Mouse (Mus musculus): ENCODE results near the gene Pgam5. TPM values are rescaled to one million over a fixed set of nuclear protein-coding genes. Genes with fewer than 3 reads are reported as not detected.

Pgam5 gene
- 35.4 TPM for polyA plus RNA-seq (2012; fragmentation: generic; extraction: Trizol)

DNA sequence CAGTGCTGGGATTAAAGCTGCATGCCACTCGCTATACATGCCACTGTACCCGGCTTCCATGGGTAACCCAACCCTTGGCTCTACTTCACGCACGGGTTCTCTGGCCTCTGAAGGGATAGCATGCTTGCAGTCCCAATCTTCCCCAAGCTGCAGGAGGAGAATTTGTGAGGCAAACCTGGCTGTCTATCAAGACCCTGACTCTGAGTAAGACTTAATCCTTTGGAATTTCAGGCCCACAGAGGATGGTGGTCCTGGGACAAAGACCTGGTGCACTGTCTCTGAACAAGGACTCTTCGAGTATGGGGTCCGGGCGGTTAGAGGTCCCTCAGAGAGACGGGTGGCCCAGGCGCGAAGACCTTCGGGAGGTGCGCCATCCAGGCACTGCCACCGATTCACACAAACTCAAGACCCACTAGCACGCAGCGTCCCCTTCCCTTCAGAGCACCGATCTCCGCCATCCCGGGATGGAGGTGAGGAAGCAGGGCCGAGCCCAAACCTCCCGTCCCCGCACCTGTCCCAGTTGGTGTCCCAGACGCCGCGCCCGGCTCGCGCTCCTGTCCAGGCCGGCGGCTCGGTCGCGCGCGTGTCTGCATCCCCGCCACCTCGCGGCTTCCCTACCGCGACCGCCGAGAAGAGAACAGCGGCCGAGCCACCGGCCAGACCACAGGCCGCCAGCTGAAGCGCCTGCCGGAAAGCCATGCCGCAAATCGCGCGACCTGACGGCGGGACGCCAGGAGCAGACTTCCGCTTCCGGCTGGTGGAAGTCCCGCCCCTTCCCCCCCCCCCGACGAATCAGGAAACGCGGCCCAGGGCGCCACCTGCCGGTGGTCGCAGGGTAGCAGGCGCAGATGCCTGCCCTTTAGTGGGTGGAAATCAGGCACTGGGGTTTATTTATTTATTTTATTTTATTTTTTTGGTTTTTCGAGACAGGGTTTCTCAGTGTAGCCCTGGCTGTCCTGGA, at the start of gene Pgam5:
Pgam5 (minus strand) TSS at position 773 of the 961 bp plus-strand sequence.
- TF ChIP-seq E2F4 (IDR thresholded peaks at IDR 0.05; ENCODE audit: insufficient read depth) (no peak), TCF12 (IDR thresholded peaks at IDR 0.05; ENCODE audit: insufficient read depth, poor library complexity, severe bottlenecking) (no peak), CEBPB (IDR thresholded peaks at IDR 0.05; ENCODE audit: insufficient read depth, poor library complexity, severe bottlenecking) (no peak), MYOG (IDR thresholded peaks at IDR 0.05; ENCODE audit: control insufficient read depth in 1 of 3, insufficient read depth in 1 of 3, insufficient read length in 2 of 3, low read depth in 2 of 3) (peak in 1 of 3 experiments; percentile 69), POLR2AphosphoS2 (IDR thresholded peaks at IDR 0.05; ENCODE audit: insufficient read length, low read depth) (peak; percentile 92), SRF (IDR thresholded peaks at IDR 0.05; ENCODE audit: control insufficient read depth, insufficient read length, low read depth) (peak; percentile 45), MYOD1 (IDR thresholded peaks at IDR 0.05; ENCODE audit: control insufficient read depth in 1 of 3, insufficient read length in 2 of 3, low read depth in 2 of 3) (peak in 1 of 3 experiments; percentile 30), TCF3 (IDR thresholded peaks at IDR 0.05; ENCODE audit: insufficient read length, low read depth) (no peak), POLR2A (IDR thresholded peaks at IDR 0.05; ENCODE audit: insufficient read length, low read depth) (peak; percentile 89)
- Histone ChIP-seq H3ac (ENCODE audit: control insufficient read depth, insufficient read length) (peak within 1 kb of the TSS; percentile 54), H3K79me2 (ENCODE audit: control insufficient read depth, insufficient read depth) (peaks cover 29% of the 10 kb centered on the region), H3K4me2 (ENCODE audit: low read depth) (peak within 1 kb of the TSS; percentile 95), H3K27me3 (ENCODE audit: control insufficient read depth, insufficient read depth, insufficient read length) (no peaks in the 10 kb centered on the region), H3K4me3 (peak within 1 kb of the TSS; percentile 89), H3K36me3 (ENCODE audit: control insufficient read depth, insufficient read depth) (peaks cover 19% of the 10 kb centered on the region)

- no peaks in the 10 kb centered on the region for H3K79me2 ChIP-seq (ENCODE audit: control insufficient read depth, insufficient read depth)
- no peak overlapping the region for H3ac ChIP-seq (ENCODE audit: control insufficient read depth, insufficient read length)
- no peak overlapping the region for H3K4me2 ChIP-seq (ENCODE audit: low read depth)
- H3K27me3 ChIP-seq (ENCODE audit: control insufficient read depth, insufficient read depth, insufficient read length): no peaks in the 10 kb centered on the region
- no peak for TF ChIP-seq MYOG (IDR thresholded peaks at IDR 0.05; ENCODE audit: control insufficient read depth in 1 of 3, insufficient read depth in 1 of 3, insufficient read length in 2 of 3, low read depth in 2 of 3)
- TF ChIP-seq TCF12 (IDR thresholded peaks at IDR 0.05; ENCODE audit: insufficient read depth, poor library complexity, severe bottlenecking): no peak
- TF ChIP-seq SRF (IDR thresholded peaks at IDR 0.05; ENCODE audit: control insufficient read depth, insufficient read length, low read depth): no peak
- no peak for TF ChIP-seq MYOD1 (IDR thresholded peaks at IDR 0.05; ENCODE audit: control insufficient read depth in 1 of 3, insufficient read length in 2 of 3, low read depth in 2 of 3)
- TF ChIP-seq MAX (IDR thresholded peaks at IDR 0.05; ENCODE audit: low read depth): no peak
- TF ChIP-seq E2F4 (IDR thresholded peaks at IDR 0.05; ENCODE audit: insufficient read depth): no peak
- TF ChIP-seq TCF3 (IDR thresholded peaks at IDR 0.05; ENCODE audit: insufficient read length, low read depth): no peak
- TF ChIP-seq POLR2AphosphoS2 (IDR thresholded peaks at IDR 0.05; ENCODE audit: insufficient read length, low read depth): no peak
- TF ChIP-seq CEBPB (IDR thresholded peaks at IDR 0.05; ENCODE audit: insufficient read depth, poor library complexity, severe bottlenecking): no peak
- no peak for TF ChIP-seq REST (IDR thresholded peaks at IDR 0.05; ENCODE audit: insufficient read depth, insufficient read length)
- TF ChIP-seq POLR2A (IDR thresholded peaks at IDR 0.05; ENCODE audit: insufficient read length, low read depth): no peak
- no peak for TF ChIP-seq USF1 (IDR thresholded peaks at IDR 0.05; ENCODE audit: low read depth)
- peaks cover 3% of the 10 kb centered on the region for H3K36me3 ChIP-seq (ENCODE audit: control insufficient read depth, insufficient read depth)
- H3K4me3 ChIP-seq: no peak overlapping the region
Observed at GRCm38 (mm10) chr5:110313127-110313526, 43.4 kb upstream of the Pgam5 start.

- H3K4me2 ChIP-seq (ENCODE audit: low read depth): no peak overlapping the region
- no peaks in the 10 kb centered on the region for H3K36me3 ChIP-seq (ENCODE audit: control insufficient read depth, insufficient read depth)
- H3ac ChIP-seq (ENCODE audit: control insufficient read depth, insufficient read length): no peak overlapping the region
- TF ChIP-seq POLR2A (IDR thresholded peaks at IDR 0.05; ENCODE audit: insufficient read length, low read depth) (no peak), E2F4 (IDR thresholded peaks at IDR 0.05; ENCODE audit: insufficient read depth) (no peak), REST (IDR thresholded peaks at IDR 0.05; ENCODE audit: insufficient read depth, insufficient read length) (no peak), POLR2AphosphoS2 (IDR thresholded peaks at IDR 0.05; ENCODE audit: insufficient read length, low read depth) (no peak), SRF (IDR thresholded peaks at IDR 0.05; ENCODE audit: control insufficient read depth, insufficient read length, low read depth) (no peak), TCF12 (IDR thresholded peaks at IDR 0.05; ENCODE audit: insufficient read depth, poor library complexity, severe bottlenecking) (no peak), MYOG (IDR thresholded peaks at IDR 0.05; ENCODE audit: control insufficient read depth in 1 of 3, insufficient read depth in 1 of 3, insufficient read length in 2 of 3, low read depth in 2 of 3) (no peak), MYOD1 (IDR thresholded peaks at IDR 0.05; ENCODE audit: control insufficient read depth in 1 of 3, insufficient read length in 2 of 3, low read depth in 2 of 3) (no peak)
- no peaks in the 10 kb centered on the region for H3K27me3 ChIP-seq (ENCODE audit: control insufficient read depth, insufficient read depth, insufficient read length)
- no peak overlapping the region for H3K4me3 ChIP-seq
- H3K79me2 ChIP-seq (ENCODE audit: control insufficient read depth, insufficient read depth): no peaks in the 10 kb centered on the region
Observed at GRCm38 (mm10) chr5:110308861-110309260, 39.1 kb upstream of the Pgam5 start.

GRCm38 (mm10) chr5:110300591-110300990, 30.9 kb upstream of the Pgam5 start:
- TF ChIP-seq MAX (IDR thresholded peaks at IDR 0.05; ENCODE audit: low read depth): no peak
- H3ac ChIP-seq (ENCODE audit: control insufficient read depth, insufficient read length): no peak overlapping the region
- no peak overlapping the region for H3K4me2 ChIP-seq (ENCODE audit: low read depth)
- H3K36me3 ChIP-seq (ENCODE audit: control insufficient read depth, insufficient read depth): peaks cover 18% of the 10 kb centered on the region
- no peak overlapping the region for H3K4me3 ChIP-seq
- H3K79me2 ChIP-seq (ENCODE audit: control insufficient read depth, insufficient read depth): no peaks in the 10 kb centered on the region
- H3K27me3 ChIP-seq (ENCODE audit: control insufficient read depth, insufficient read depth, insufficient read length): no peaks in the 10 kb centered on the region

DNA sequence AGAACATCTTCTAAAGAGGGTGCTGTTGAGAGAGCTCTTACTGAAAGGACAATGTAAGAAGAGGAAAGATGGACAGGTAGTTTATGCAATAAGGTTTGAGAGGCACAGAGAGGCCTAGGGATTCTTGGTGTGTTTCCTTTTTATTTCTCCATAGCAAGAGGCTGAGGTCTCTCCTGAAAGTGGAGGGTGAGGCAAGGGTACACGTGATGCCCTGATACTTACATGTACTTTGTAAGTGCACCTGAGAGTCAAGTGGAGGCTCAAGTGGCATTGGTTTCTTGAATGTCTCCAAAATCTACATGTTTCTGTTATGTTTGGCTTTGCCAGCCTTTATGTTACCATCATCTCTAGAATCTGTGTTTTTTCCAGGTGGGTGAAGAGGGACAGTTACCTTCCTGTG, 26.9 kb upstream of the Pgam5 start:
- TF ChIP-seq TCF3 (IDR thresholded peaks at IDR 0.05; ENCODE audit: insufficient read length, low read depth) (no peak), MAX (IDR thresholded peaks at IDR 0.05; ENCODE audit: low read depth) (no peak), REST (IDR thresholded peaks at IDR 0.05; ENCODE audit: insufficient read depth, insufficient read length) (no peak), CEBPB (IDR thresholded peaks at IDR 0.05; ENCODE audit: insufficient read depth, poor library complexity, severe bottlenecking) (no peak), SRF (IDR thresholded peaks at IDR 0.05; ENCODE audit: control insufficient read depth, insufficient read length, low read depth) (no peak), POLR2A (IDR thresholded peaks at IDR 0.05; ENCODE audit: insufficient read length, low read depth) (no peak), MYOD1 (IDR thresholded peaks at IDR 0.05; ENCODE audit: control insufficient read depth in 1 of 3, insufficient read length in 2 of 3, low read depth in 2 of 3) (no peak), USF1 (IDR thresholded peaks at IDR 0.05; ENCODE audit: low read depth) (no peak), TCF12 (IDR thresholded peaks at IDR 0.05; ENCODE audit: insufficient read depth, poor library complexity, severe bottlenecking) (no peak), POLR2AphosphoS2 (IDR thresholded peaks at IDR 0.05; ENCODE audit: insufficient read length, low read depth) (no peak), E2F4 (IDR thresholded peaks at IDR 0.05; ENCODE audit: insufficient read depth) (no peak)
- Histone ChIP-seq H3K36me3 (ENCODE audit: control insufficient read depth, insufficient read depth) (peaks cover 6% of the 10 kb centered on the region), H3K4me2 (ENCODE audit: low read depth) (no peak overlapping the region), H3K27me3 (ENCODE audit: control insufficient read depth, insufficient read depth, insufficient read length) (no peaks in the 10 kb centered on the region), H3ac (ENCODE audit: control insufficient read depth, insufficient read length) (no peak overlapping the region), H3K4me3 (no peak overlapping the region), H3K79me2 (ENCODE audit: control insufficient read depth, insufficient read depth) (no peaks in the 10 kb centered on the region)
